Mouse (Mus musculus): Measurements from ENCODE around the gene Fam187a. TPM values are rescaled to one million over a fixed set of nuclear protein-coding genes. Genes with fewer than 3 reads are reported as not detected.

Fam187a gene
- polyA plus RNA-seq, 1 experiment = not detected

DNA sequence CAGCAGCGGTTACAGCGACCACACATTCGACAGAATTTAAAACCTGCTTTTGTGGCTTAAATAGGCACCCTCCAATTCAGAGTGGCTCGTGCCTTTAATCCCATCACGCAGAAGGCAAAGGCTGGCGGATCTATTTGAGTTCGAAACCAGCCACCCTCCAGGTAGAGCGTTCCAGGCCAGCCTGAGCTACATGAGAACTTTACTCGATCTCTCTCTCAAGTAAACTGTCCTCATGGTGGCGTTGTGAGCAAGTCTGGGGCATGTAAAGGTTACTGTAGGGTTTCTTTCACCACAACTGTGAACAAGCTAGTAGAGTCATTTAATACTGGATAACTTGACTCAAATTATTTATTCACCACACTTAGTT, 40.4 kb downstream of the Fam187a start:
- Histone ChIP-seq H3K27me3 (ENCODE audit: control insufficient read depth, insufficient read depth, low read length) (no peaks in the 10 kb centered on the region), H3K4me1 (ENCODE audit: control insufficient read depth, insufficient read depth, insufficient read length) (peaks cover 2% of the 10 kb centered on the region; the same call in 1 of the 2 replicates), H3K36me3 (ENCODE audit: control insufficient read depth, insufficient read depth, low read length) (no peaks in the 10 kb centered on the region), H3K27ac (ENCODE audit: insufficient read depth, low read length) (peak overlapping the region; percentile 42), H3K4me3 (ENCODE audit: extremely low read depth, insufficient read depth, insufficient read length) (peak overlapping the region; percentile 54)
- DNase-seq (ENCODE audit: low read depth in 1 of 2, low spot score in 2 of 2) = peak; percentile 14 to 42
- 4% methylated on average over 10 of the region's 10 CpGs for WGBS
- TF ChIP-seq CTCF (IDR thresholded peaks at IDR 0.05; ENCODE audit: extremely low read depth, insufficient read depth, insufficient read length, insufficient replicate concordance) (no peak), POLR2A (IDR thresholded peaks at IDR 0.05; ENCODE audit: low read depth, low read length) (no peak)

- Histone ChIP-seq H3K36me3 (ENCODE audit: control insufficient read depth, insufficient read depth, low read length) (no peaks in the 10 kb centered on the region), H3K27ac (ENCODE audit: insufficient read depth, low read length) (no peak overlapping the region), H3K4me1 (ENCODE audit: control insufficient read depth, insufficient read depth, insufficient read length) (no peaks in the 10 kb centered on the region), H3K27me3 (ENCODE audit: control insufficient read depth, insufficient read depth, low read length) (no peaks in the 10 kb centered on the region), H3K4me3 (ENCODE audit: extremely low read depth, insufficient read depth, insufficient read length) (no peak overlapping the region)
- TF ChIP-seq CTCF (IDR thresholded peaks at IDR 0.05; ENCODE audit: extremely low read depth, insufficient read depth, insufficient read length, insufficient replicate concordance) (no peak), POLR2A (IDR thresholded peaks at IDR 0.05; ENCODE audit: low read depth, low read length) (no peak)
- DNase-seq (ENCODE audit: low read depth in 1 of 2, low spot score in 2 of 2) = no peak
- 34% methylated on average over 10 of the region's 10 CpGs for WGBS
These were observed 45.7 kb downstream of the Fam187a start for GRCm38 (mm10) chr11:102930672-102931071.

DNA sequence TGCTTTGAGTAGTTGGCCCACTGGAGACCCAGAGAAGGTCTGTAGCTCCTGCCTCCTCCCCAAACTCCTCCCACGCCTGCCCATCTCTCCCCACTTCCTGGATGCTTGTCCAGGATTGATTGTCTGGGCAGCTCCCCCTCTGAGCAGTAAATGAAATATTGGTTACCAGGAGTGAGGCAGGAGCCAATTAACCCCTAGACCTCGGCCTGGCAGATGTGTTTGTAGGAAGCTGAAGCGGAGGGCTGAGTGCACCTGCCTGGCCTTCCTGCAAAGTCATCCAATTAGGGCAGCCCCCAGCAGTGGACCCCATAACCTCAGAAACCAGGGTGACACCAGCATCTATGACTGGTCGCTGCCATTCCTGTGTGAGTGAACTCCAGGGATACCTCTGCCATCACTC, 51.3 kb downstream of the Fam187a start:
- TF ChIP-seq CTCF (IDR thresholded peaks at IDR 0.05; ENCODE audit: extremely low read depth, insufficient read depth, insufficient read length, insufficient replicate concordance) (no peak), POLR2A (IDR thresholded peaks at IDR 0.05; ENCODE audit: low read depth, low read length) (no peak)
- Histone ChIP-seq H3K27me3 (ENCODE audit: control insufficient read depth, insufficient read depth, low read length) (no peaks in the 10 kb centered on the region; the same call in 1 of the 2 replicates), H3K4me3 (ENCODE audit: extremely low read depth, insufficient read depth, insufficient read length) (no peak overlapping the region), H3K27ac (ENCODE audit: insufficient read depth, low read length) (no peak overlapping the region), H3K36me3 (ENCODE audit: control insufficient read depth, insufficient read depth, low read length) (no peaks in the 10 kb centered on the region), H3K4me1 (ENCODE audit: control insufficient read depth, insufficient read depth, insufficient read length) (no peaks in the 10 kb centered on the region)
- DNase-seq (ENCODE audit: low read depth in 1 of 2, low spot score in 2 of 2) = no peak
- 59% methylated on average over 4 of the region's 4 CpGs for WGBS

Other genes with a start within 250 kb of the Fam187a start
- gene Meioc, start 221.5 kb upstream of the Fam187a start, polyA plus RNA-seq (2012; rRNA removed) = not detected in 2 replicates
- gene Ccdc43, start 187.4 kb upstream of the Fam187a start, polyA plus RNA-seq (2012; rRNA removed) = 2.6 and 3.2 TPM in 2 replicates
- gene Adam11, start 123.7 kb upstream of the Fam187a start, polyA plus RNA-seq (2012; rRNA removed) = 11.7 and 12.1 TPM in 2 replicates
- gene Gjc1, start 65.5 kb upstream of the Fam187a start, polyA plus RNA-seq (2012; rRNA removed) = 0.87 and 0.96 TPM in 2 replicates
- 0.15 TPM in 1 of 2 replicates, not detected in the other for gene Higd1b, start 49.3 kb upstream of the Fam187a start, polyA plus RNA-seq (2012; rRNA removed)
- gene Eftud2, start 4.2 kb upstream of the Fam187a start, polyA plus RNA-seq (2012; rRNA removed) = 119 and 134 TPM in 2 replicates
- gene Ccdc103, start 4.0 kb upstream of the Fam187a start, polyA plus RNA-seq (2012; rRNA removed) = 0.12 TPM in 1 of 2 replicates, not detected in the other
- gene Gfap, start 15.7 kb downstream of the Fam187a start, polyA plus RNA-seq (2012; rRNA removed) = 1.7 and 1.8 TPM in 2 replicates
- gene Kif18b, start 40.0 kb downstream of the Fam187a start, polyA plus RNA-seq (2012; rRNA removed) = 7.0 and 8.9 TPM in 2 replicates
- not detected in 2 replicates for gene C1ql1, start 61.5 kb downstream of the Fam187a start, polyA plus RNA-seq (2012; rRNA removed)
- gene Nmt1, start 143.0 kb downstream of the Fam187a start, polyA plus RNA-seq (2012; rRNA removed) = 23.4 and 23.9 TPM in 2 replicates
- 24.7 and 34.9 TPM in 2 replicates for gene Dcakd, start 143.2 kb downstream of the Fam187a start, polyA plus RNA-seq (2012; rRNA removed)
- gene Plcd3, start 216.5 kb downstream of the Fam187a start, polyA plus RNA-seq (2012; rRNA removed) = 4.7 TPM in 2 replicates
- gene Acbd4, start 216.5 kb downstream of the Fam187a start, polyA plus RNA-seq (2012; rRNA removed) = 17.9 and 22.5 TPM in 2 replicates
- 10.3 and 11.2 TPM in 2 replicates for gene Hexim1, start 231.1 kb downstream of the Fam187a start, polyA plus RNA-seq (2012; rRNA removed)
- gene Hexim2, start 247.3 kb downstream of the Fam187a start, polyA plus RNA-seq (2012; rRNA removed) = 2.3 and 3.0 TPM in 2 replicates

All from spleen, adult 2 months (tissue).